Mouse (Mus musculus) layer of hippocampus, adult 11-12 months (tissue): ENCODE data around the gene Meis2.

Experiments
- DNase-seq: peaks from one replicate; pipeline ENCODE4 v3.0.0; 2022; ENCODE audit warnings: low spot score

Gene Meis2

GRCm38 (mm10) chr2:116067711-116068110, 2.1 kb upstream of the Meis2 start:
- no peak for DNase-seq

- DNase-seq, result peak; percentile 61
Observed at GRCm38 (mm10) chr2:116067065-116067497, 1.4 kb upstream of the Meis2 start.

GRCm38 (mm10) chr2:116066057-116066941, 660 bp upstream of the Meis2 start:
- DNase-seq, result no peak

- DNase-seq, result no peak
Observed at GRCm38 (mm10) chr2:116065057-116065456, 582 bp downstream of the Meis2 start.

GRCm38 (mm10) chr2:116064521-116064920, 1.1 kb downstream of the Meis2 start:
- no peak for DNase-seq

- DNase-seq, result no peak
Observed at GRCm38 (mm10) chr2:116063819-116064293, 1.8 kb downstream of the Meis2 start.

GRCm38 (mm10) chr2:116062761-116063441, 2.7 kb downstream of the Meis2 start:
- no peak for DNase-seq

GRCm38 (mm10) chr2:116062251-116062651, 3.4 kb downstream of the Meis2 start:
- no peak for DNase-seq

GRCm38 (mm10) chr2:116061401-116062021, 4.1 kb downstream of the Meis2 start:
- DNase-seq, result no peak

GRCm38 (mm10) chr2:116060701-116061400, 4.8 kb downstream of the Meis2 start:
- no peak for DNase-seq

- DNase-seq, result no peak
Observed at GRCm38 (mm10) chr2:116060210-116060609, 5.4 kb downstream of the Meis2 start.

- no peak for DNase-seq
Observed at GRCm38 (mm10) chr2:116059661-116060060, 6.0 kb downstream of the Meis2 start.

- DNase-seq, result no peak
Observed at GRCm38 (mm10) chr2:116059066-116059465, 6.6 kb downstream of the Meis2 start.

- no peak for DNase-seq
Observed at GRCm38 (mm10) chr2:116058511-116058910, 7.1 kb downstream of the Meis2 start.

- no peak for DNase-seq
Observed at GRCm38 (mm10) chr2:116056826-116057225, 8.8 kb downstream of the Meis2 start.

GRCm38 (mm10) chr2:116055686-116056620, 9.7 kb downstream of the Meis2 start:
- no peak for DNase-seq

GRCm38 (mm10) chr2:116053931-116054330, 11.7 kb downstream of the Meis2 start:
- DNase-seq, result no peak

GRCm38 (mm10) chr2:116052688-116053421, 12.8 kb downstream of the Meis2 start:
- no peak for DNase-seq

GRCm38 (mm10) chr2:116051906-116052614, 13.6 kb downstream of the Meis2 start:
- no peak for DNase-seq
